Mouse (Mus musculus) liver, postnatal 0 days (tissue): Measurements from ENCODE around the gene Inha.

Source experiments
- CTCF ChIP-seq: sonication (generic); IDR thresholded peaks from 2 replicates; pipeline ENCODE4 v1.5.1; 2016; ENCODE audit warnings: antibody characterized with exemption, low read depth
- EP300 ChIP-seq: IDR thresholded peaks from 2 replicates; pipeline ENCODE4 v1.6.1; 2016; ENCODE audit warnings: antibody characterized with exemption, low read depth, mild to moderate bottlenecking

DNA sequence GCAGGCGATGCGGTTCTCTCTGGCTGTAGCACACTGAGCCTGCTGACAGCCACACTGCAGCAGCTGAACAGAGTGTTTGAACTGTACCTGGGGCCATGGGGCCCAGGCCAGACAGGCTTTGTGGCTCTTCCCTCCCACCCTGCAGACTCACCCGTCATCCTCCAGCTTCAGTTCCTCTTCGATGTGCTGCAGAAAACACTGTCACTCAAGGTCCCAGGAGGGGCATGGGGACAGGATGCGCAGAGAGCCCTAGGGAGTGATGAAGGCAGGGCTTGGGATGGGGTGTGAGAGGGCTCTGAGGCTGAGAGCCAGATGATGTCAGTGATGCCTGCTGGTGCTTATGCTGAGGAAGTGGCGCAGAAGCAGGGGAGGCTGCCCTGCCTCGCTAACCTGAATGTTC, 17.8 kb downstream of the Inha start:
- TF ChIP-seq CTCF: no peak
- TF ChIP-seq EP300: no peak
